Mouse (Mus musculus): ENCODE results near the gene Actl7a.

- TF ChIP-seq EP300 (IDR thresholded peaks at IDR 0.05; ENCODE audit: low read depth) (no peak), CTCF (IDR thresholded peaks at IDR 0.05; ENCODE audit: low read depth) (no peak)
Observed at GRCm38 (mm10) chr4:56702234-56702633, 41.0 kb upstream of the Actl7a start.
